Mouse (Mus musculus) right cerebral cortex, postnatal 36 days (tissue): ENCODE data around the gene Shf.
"Not testable (repeated sequence)": the region's sequence is repeated elsewhere in the genome, so short reads cannot be mapped to it uniquely, and the experiment has no call there.

Experiments used
- DNase-seq, 2 experiments: peaks; one replicate each; pipeline ENCODE4 v3.0.0; 2022; ENCODE audit warnings: low spot score in 2 of 2, mixed read lengths in 1 of 2

The Shf gene

GRCm38 (mm10) chr2:122348531-122349131, 20.3 kb downstream of the Shf start:
- peak; percentile 79 to 85 for DNase-seq

- DNase-seq: no peak
These were observed 21.7 kb downstream of the Shf start for GRCm38 (mm10) chr2:122347257-122347656.

DNA sequence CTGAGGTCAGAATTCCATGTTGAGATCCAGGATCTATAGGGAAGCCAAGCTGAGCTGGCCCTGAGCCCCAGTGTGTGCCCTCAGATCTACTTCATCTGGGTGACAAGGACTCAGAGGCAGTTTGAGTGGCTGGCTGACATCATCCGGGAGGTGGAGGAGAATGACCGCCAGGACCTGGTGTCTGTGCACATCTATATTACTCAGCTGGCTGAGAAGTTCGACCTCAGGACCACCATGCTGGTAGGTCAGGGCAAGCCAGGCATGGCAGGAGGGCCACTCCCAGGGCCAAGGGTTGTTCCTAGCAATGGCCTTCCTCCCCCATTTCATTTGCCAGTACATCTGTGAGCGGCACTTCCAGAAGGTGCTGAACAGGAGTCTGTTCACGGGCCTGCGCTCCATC, 22.8 kb downstream of the Shf start:
- DNase-seq: not testable (repeated sequence)

- DNase-seq: no peak
These were observed 23.7 kb downstream of the Shf start for GRCm38 (mm10) chr2:122345106-122345893.

- DNase-seq: no peak
These were observed 31.7 kb downstream of the Shf start for GRCm38 (mm10) chr2:122337291-122337690.

DNA sequence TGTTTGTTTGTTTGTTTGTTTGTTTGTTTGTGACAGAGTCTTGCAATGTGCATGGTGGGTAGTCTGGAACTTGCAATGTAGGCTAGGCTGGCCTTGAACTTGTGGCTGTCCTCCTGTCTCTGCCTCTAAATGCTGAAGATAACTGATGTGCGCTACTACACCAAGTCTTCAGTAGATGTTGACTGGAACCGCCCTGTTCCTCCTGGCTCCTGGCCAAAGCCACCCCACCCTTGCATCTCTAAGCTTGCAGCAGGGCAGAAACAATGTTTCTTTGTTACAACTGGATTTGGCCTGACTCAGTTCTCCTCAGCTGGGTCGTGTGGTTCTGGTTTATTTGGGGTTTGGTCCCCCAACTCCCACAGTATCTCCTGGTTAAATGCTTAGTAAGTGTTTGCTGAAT, 34.8 kb downstream of the Shf start:
- DNase-seq: no peak

DNA sequence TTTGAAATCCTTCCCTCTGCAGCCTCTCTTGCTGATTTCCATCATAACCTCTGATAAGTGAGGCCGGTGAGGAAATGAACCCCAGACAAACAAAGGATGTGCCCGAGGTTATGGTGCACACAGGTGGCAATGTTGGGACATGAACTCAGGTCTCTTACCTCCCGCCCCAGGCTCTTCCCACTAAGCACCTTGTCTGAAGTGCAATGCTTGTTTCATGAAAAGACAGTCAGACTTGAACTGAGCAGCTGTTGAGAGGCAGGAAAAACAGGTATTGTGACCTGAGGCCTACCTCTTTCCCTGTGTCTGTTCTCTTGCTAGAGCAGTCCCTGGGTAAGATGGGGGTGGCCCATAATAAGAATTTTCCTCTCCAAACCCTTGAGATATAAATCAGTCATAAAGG, 36.7 kb downstream of the Shf start:
- DNase-seq: no peak

DNA sequence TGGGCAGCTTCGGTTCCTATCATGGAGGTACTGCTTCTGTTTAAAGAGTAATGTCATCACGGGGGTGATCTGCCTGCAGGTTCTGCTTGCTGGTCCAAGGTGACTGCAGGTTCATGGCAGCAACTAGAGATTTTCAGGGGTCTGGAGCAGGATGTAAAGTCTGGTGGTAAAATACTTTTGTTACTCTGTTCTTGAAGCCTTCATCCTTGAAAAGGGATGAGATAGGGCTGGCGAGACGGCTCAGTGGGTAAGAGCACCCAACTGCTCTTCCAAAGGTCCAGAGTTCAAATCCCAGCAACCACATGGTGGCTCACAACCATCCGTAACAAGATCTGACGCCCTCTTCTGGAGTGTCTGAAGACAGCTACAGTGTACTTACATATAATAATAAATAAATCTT, 38.6 kb downstream of the Shf start:
- DNase-seq: not testable (repeated sequence)

DNA sequence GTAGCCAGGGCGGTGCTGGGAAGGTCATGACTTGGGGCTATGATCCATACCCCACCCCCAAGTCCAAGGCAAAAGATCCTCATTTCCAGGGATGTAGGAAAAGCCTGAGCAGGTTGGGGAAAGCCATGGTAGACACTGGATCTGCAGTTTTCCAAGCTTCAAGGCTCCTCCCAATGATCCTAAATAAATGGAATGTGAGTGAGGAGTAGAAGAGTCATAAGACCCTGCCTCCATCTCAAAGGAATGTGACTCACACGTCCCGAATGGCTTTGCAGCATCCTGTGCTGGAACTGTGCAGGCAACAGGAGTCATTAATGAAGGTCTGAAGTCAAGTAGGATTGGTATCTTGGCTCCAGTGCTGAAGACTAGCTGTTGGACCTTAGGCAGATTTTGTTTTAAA, 41.0 kb downstream of the Shf start:
- DNase-seq: no peak

- DNase-seq: no peak
These were observed 43.6 kb downstream of the Shf start for GRCm38 (mm10) chr2:122325361-122325760.

DNA sequence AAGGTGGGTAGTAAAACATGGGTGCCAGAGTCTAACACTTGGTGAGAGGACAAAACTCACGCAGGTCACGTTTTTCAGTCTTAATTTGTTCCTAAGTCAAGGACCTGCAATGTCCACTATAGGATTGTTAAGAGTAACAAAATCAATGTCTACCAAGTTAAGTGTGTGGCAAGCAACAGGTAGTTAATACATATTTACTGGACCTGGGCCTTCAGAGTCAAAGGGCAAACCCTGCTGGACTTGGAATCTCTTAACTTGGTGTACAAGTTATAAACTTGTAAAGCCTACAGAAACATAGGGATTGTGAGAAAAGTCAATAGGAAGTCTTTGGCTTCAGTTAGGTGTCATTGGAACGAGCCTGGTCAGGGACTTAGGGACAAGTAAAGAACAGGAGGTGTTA, 44.4 kb downstream of the Shf start:
- DNase-seq: no peak

GRCm38 (mm10) chr2:122323960-122324359, 45.0 kb downstream of the Shf start:
- no peak for DNase-seq

GRCm38 (mm10) chr2:122317384-122317783, 51.6 kb downstream of the Shf start:
- DNase-seq: no peak

DNA sequence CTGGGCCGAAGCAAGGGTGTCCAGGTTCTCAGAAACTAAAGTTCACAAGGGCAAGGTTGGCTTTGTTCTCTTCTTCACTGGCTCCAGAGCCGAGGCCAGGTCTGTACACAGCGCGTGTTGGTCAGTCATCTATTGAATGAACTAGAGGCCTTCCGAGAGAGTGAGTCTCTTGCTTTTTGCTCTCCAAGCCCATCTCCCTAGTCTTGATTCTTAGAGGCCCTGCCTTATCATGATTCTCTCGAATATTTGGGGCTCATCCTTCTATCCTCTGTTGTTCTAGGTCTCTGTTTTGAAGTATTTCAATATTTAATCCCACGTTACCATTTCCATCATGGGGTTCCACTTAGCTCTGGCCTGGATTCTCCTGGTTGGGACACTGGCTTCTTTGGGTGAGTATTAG, 53.6 kb downstream of the Shf start, which contains the start of gene Duox1:
Gene Duox1, plus strand, starts transcription at position 301 of the 400 bp plus-strand sequence.
- DNase-seq: no peak

DNA sequence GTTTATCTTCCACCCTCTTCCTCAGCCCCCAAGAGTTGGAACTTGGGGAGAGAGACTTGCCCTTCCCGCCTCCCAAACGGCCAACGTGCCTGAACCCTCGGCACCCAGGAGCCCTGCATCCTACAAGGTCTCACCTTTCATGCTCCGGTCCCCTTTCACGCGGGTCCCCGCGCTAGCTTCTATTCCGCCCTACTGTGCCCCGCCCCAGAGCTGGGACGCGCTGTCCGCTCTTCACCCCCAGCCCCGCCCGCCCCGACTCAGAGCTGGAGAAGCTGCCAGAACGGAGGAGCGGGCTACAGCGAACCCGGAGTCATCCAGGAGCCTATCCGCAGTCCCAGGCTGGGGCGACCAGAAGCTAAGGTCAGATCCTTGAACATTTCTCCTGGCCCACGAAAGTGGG, 55.4 kb downstream of the Shf start, which contains the start of gene Duoxa1:
Gene Duoxa1, minus strand, starts transcription at position 195 of the 400 bp plus-strand sequence.
- no peak for DNase-seq

DNA sequence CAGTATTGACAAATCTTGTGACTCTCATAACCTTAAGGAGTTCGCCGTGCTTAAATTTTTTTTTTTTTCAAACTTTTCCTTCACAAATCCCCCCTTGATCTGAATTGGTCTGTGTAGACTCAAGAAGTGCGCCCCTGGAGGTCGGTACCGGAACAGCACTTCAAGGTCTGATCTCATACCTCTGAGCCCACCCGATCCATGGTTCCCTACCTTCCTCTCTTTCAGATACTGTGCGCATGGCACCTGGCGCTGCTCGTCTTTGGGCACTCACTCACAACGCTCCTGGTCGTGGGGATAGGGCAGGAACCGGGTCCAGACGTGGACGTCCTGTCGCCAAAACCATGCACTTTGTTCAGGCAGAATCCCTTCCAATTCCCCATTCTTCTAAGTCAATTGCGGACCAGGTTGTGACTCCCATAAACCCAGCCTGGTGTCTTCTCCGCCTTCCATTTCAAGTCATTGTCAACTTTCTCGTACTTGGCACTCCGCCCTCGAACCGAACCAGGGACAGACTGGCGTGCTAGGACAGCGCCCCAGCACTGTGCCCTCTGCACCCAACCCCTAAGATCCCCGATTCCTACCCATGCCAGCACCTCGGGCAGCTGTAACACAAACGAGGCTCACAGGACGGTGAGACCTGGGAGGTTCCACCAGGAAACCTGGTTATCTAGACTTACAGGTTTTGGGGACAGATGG, 56.1 kb downstream of the Shf start:
- no peak for DNase-seq

GRCm38 (mm10) chr2:122311561-122311960, 57.4 kb downstream of the Shf start:
- DNase-seq: no peak

- DNase-seq: no peak
These were observed 59.3 kb downstream of the Shf start for GRCm38 (mm10) chr2:122309647-122310046.

GRCm38 (mm10) chr2:122306184-122306583, 62.8 kb downstream of the Shf start:
- DNase-seq: no peak

DNA sequence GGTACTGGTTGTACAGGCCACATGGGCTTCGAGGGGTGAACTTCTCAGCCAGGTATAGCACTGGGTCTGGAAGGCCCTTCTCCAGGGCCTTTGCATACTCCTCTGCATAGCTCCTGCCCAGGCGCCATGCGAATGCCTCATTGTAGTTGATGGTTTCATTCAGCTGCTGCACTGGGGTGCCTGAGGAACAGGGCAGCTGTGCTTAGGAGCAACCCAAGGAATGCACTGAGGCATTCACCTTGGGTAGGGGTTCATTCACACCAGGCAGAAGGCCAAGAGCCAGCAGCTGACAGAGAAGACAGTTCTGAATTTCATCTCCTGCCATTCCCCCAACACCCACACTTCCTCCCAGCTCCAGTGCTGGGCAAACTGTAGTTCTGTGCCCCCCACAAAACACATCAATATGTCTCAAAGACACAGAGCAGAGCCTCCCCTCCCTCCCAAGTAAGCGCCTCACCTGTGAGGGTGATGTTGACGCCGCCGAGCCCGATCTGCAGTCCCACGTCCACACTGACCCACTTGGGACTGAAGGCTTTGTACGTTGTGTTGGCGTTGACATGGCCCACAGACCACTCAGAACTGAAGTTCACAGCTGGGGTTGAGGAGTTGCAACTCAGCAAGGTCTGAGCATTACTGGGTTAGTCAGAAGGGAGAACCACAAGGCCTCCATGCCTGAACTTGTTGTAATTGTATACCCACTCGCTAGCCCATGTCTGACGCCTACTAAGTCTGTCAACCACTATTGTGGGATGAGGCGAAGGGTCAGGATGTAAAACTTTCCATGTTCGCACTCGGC, 63.7 kb downstream of the Shf start:
- no peak for DNase-seq

DNA sequence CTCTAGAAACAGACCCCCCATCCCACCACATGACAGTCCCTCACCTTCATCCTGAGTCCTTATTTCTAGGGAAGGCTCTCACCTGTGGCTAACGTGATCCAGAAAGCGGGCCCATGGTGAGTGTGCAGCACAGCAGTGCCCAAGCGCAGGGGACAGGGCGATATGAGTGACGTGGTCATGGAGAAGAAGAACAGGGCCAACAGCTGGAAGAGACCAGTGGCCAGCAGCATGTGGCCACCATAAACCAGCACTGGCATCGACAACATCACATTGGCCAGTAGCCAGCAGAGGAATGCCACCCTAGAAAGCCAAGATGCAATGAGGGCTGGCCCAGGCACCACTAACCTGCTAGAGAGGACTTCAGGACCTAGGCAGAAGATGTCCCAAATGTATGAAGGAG, 64.4 kb downstream of the Shf start:
- no peak for DNase-seq
